Mouse (Mus musculus) liver, embryonic 11.5 days (tissue): ENCODE results near the gene Yeats4. TPM values are rescaled to one million over a fixed set of nuclear protein-coding genes. Genes with fewer than 3 reads are reported as not detected.

Experiments
- ATAC-seq: fragments of 200-750 bp; cut with Nextera tagmentation; replicated peaks from 2 replicates; pipeline ENCODE4 v1.8.0; 2017; ENCODE audit warnings: moderate number of reproducible peaks, mild to moderate bottlenecking, moderate TSS enrichment, moderate library complexity; ENCODE audit not compliant: low FRiP score
- DNase-seq: peaks from one replicate; pipeline ENCODE4 v3.0.0-alpha.2; 2017; ENCODE audit warnings: low spot score
- H3K27ac ChIP-seq: fragments of 300-500 bp; sonication (generic); 2 replicates; pipeline ENCODE4 v1.5.1; 2014; ENCODE audit warnings: mild to moderate bottlenecking, low read depth, low read length, control low read depth
- H3K27me3 ChIP-seq: fragments of 300-500 bp; sonication (generic); replicated peaks from 2 replicates; pipeline ENCODE4 v1.6.1; 2014; ENCODE audit warnings: low read length, mixed read lengths; ENCODE audit not compliant: control insufficient read depth, insufficient read depth
- H3K36me3 ChIP-seq: fragments of 300-500 bp; sonication (generic); 2 replicates; pipeline ENCODE4 v1.6.1; 2014; ENCODE audit warnings: mild to moderate bottlenecking, low read length, moderate library complexity, mixed read lengths; ENCODE audit not compliant: control insufficient read depth, insufficient read depth
- H3K4me1 ChIP-seq: fragments of 300-500 bp; sonication (generic); replicated peaks from 2 replicates; pipeline ENCODE4 v1.6.1; 2014; ENCODE audit warnings: low read length, mixed read lengths; ENCODE audit not compliant: control insufficient read depth, insufficient read depth
- H3K4me2 ChIP-seq: fragments of 300-500 bp; sonication (generic); 2 replicates; pipeline ENCODE4 v1.6.1; 2014; ENCODE audit warnings: mild to moderate bottlenecking, control low read depth, moderate library complexity
- H3K4me3 ChIP-seq: fragments of 300-500 bp; sonication (generic); 2 replicates; pipeline ENCODE4 v1.5.1; 2014; ENCODE audit warnings: low read depth, low read length, control low read depth
- H3K9ac ChIP-seq: fragments of 300-500 bp; sonication (generic); 2 replicates; pipeline ENCODE4 v1.6.1; 2014; ENCODE audit warnings: low read depth, low read length, control low read depth
- H3K9me3 ChIP-seq: fragments of 300-500 bp; sonication (generic); 2 replicates; pipeline ENCODE4 v1.6.1; 2016; ENCODE audit warnings: low read length, inconsistent platforms, mixed read lengths; ENCODE audit not compliant: control insufficient read depth
- WGBS: fragments of 180-500 bp; shearing (Covaris S2); extraction: QIAGEN DNeasy Blood & Tissue Kit; methylation state at CpG from one replicate; pipeline ENCODE4 v1.1.7; 2014; 5-methylcytosine and 5-hydroxymethylcytosine counted together
- polyA plus RNA-seq: library from polyadenylated mRNA; unstranded; fragments of >200 nt; fragmentation: Nextera tagmentation; extraction: Ambion mirVana; gene quantifications from 2 replicates; pipeline ENCODE4 v1.2.1, GENCODE M21; 2014

Gene Yeats4
- polyA plus RNA-seq, 1 experiment from 2014 or later: 83.2 TPM

DNA sequence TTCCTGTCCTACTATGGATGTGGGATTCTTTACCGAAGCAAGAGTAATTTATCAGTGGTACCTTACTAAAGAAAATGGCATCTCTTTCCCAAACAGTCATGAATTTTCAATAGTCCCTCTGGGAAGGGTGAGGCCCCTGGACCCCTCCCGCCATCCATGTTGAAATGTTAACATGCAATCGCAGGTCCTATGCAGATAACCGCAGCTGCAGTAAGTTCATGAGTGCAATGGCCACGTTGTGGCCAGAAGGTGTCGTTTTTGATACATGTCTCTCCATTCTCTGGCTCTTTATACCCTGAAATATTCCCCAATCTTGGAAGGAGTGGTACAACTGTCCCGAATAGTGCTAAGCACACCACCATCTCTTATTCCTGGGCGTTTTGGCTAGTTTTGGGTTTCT is 787 bp upstream of the Yeats4 start:
- Histone ChIP-seq H3K9me3 (no peaks in the 10 kb centered on the region), H3K4me1 (peaks cover 12% of the 10 kb centered on the region), H3K27ac (peak overlapping the region; percentile 94; the same call in 1 of the 2 replicates), H3K4me3 (peak overlapping the region; percentile 67), H3K27me3 (no peaks in the 10 kb centered on the region), H3K9ac (peak overlapping the region; percentile 95; the same call in 1 of the 2 replicates), H3K4me2 (peak overlapping the region; percentile 74), H3K36me3 (peaks cover 18% of the 10 kb centered on the region; the same call in 1 of the 2 replicates)
- 51% methylated on average over 8 of the region's 8 CpGs for WGBS
- no peak for DNase-seq
- ATAC-seq: no peak

DNA sequence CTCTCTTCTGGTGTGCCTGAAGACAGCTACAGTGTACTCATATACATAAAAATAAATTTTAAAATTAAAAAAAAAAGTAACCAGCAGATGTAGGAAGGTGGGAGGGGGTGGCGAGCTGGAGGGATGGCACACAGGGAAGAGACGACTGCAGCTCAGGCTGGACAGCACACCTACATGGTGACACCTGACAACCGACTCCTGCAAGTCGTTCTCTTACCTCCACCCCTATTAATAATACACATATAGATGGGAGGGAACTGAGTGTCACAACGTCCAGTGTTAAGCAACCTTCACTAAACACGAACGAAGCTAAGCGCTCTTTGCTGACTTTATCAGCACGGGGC is 577 bp downstream of the Yeats4 start:
- DNase-seq: no peak
- H3K9me3 ChIP-seq: no peaks in the 10 kb centered on the region
- H3K4me3 ChIP-seq: peak overlapping the region; percentile 67
- H3K4me2 ChIP-seq: peak overlapping the region; percentile 74
- peak overlapping the region; percentile 95 for H3K9ac ChIP-seq
- peak; percentile 33; the same call in 1 of the 2 replicates for ATAC-seq
- H3K27ac ChIP-seq: no peak overlapping the region
- H3K4me1 ChIP-seq: peaks cover 12% of the 10 kb centered on the region
- peaks cover 25% of the 10 kb centered on the region; the same call in 1 of the 2 replicates for H3K36me3 ChIP-seq
- no peaks in the 10 kb centered on the region for H3K27me3 ChIP-seq
- WGBS: under 1% methylated on average over 9 of the region's 9 CpGs

DNA sequence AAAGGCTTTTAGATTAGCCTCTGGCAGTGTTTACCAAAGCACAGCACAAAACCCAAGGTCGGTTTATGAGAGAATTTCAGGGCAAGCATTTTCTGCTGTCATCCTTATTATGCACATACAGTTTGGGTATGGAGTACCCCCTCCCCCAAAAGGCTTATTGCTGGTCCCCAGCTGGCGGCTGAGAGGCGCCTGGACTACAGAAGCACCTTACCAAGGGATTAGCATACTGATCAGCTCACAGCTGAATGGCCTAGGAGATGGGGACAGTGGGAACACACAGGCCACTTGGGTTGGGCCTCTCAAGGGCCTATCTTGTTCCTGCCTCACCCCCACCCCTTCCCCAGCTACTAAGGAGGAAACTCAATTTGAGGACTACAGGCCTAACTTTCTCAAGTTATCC is 1.5 kb downstream of the Yeats4 start:
- no peak overlapping the region; the same call in 1 of the 2 replicates for H3K9ac ChIP-seq
- ATAC-seq (no peak), DNase-seq (no peak)
- 86% methylated on average over 3 of the region's 3 CpGs for WGBS
- no peaks in the 10 kb centered on the region for H3K9me3 ChIP-seq
- no peak overlapping the region for H3K27ac ChIP-seq
- peak overlapping the region; percentile 74 for H3K4me2 ChIP-seq
- H3K36me3 ChIP-seq: peaks cover 32% of the 10 kb centered on the region
- peaks cover 12% of the 10 kb centered on the region for H3K4me1 ChIP-seq
- no peak overlapping the region for H3K4me3 ChIP-seq
- H3K27me3 ChIP-seq: no peaks in the 10 kb centered on the region

GRCm38 (mm10) chr10:117218351-117218750 is 6.0 kb downstream of the Yeats4 start:
- WGBS: 95% methylated on average over 8 of the region's 8 CpGs
- DNase-seq (no peak), ATAC-seq (no peak)
- Histone ChIP-seq H3K4me2 (no peak overlapping the region), H3K27me3 (no peaks in the 10 kb centered on the region), H3K9me3 (no peaks in the 10 kb centered on the region), H3K4me1 (peaks cover 11% of the 10 kb centered on the region), H3K36me3 (peaks cover 60% of the 10 kb centered on the region), H3K4me3 (no peak overlapping the region), H3K27ac (no peak overlapping the region), H3K9ac (no peak overlapping the region)

DNA sequence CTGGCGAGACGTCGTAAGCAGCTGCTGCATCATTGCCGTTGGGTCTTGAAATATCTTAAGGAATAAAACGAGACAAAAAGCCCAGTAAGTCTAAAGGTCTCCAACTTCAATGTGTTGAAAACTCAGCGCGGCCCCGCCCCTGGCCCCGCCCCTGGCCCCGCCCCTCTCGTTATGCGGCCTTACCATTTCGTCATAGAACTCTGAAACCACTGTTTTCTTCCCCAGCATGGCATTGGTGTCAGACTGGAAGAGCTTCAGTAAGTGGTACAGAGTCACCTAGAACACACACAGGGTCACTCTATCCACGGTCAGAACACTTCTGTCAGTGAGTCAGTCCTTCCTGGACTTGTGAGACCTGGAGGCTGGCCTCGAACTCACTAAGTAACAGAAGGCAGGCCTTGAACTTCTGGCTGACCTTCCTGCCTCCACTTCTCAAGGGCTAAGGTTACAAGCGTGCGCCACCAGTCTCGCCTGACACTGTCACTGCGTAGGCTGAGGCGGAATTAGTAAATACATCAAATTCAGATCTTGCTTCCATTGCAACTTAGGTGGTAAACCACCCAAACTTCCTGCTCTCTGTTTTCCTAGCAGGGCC is 7.0 kb downstream of the Yeats4 start:
- ATAC-seq (peak; percentile 52; the same call in 1 of the 2 replicates), DNase-seq (no peak)
- Histone ChIP-seq H3K9ac (no peak overlapping the region), H3K9me3 (no peaks in the 10 kb centered on the region), H3K27ac (no peak overlapping the region), H3K27me3 (no peaks in the 10 kb centered on the region), H3K4me2 (no peak overlapping the region), H3K4me3 (no peak overlapping the region), H3K36me3 (peaks cover 60% of the 10 kb centered on the region), H3K4me1 (peaks cover 4% of the 10 kb centered on the region; the same call in 1 of the 2 replicates)
- 76% methylated on average over 20 of the region's 20 CpGs for WGBS

DNA sequence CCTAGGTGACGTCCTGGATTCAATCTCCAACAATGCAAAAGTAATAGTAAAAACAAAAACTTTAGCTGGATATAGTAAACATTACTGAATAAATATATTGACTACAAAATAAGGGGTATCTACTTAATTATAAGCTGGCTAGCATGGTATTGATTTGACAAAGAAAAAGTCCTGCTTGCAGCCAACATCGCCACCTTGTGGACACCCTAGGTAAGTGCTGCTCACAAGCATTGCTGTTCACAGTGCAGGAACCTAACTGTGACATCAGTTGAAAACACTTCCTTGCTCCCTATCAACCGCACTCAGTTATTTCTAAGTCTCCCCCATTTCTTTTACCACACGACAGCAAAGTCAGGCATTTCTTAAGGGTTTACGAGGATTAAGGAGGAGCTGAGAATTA is 7.5 kb downstream of the Yeats4 start:
- peaks cover 4% of the 10 kb centered on the region; the same call in 1 of the 2 replicates for H3K4me1 ChIP-seq
- peaks cover 57% of the 10 kb centered on the region for H3K36me3 ChIP-seq
- H3K27ac ChIP-seq: no peak overlapping the region
- DNase-seq: no peak
- peak; percentile 46; the same call in 1 of the 2 replicates for ATAC-seq
- H3K4me2 ChIP-seq: no peak overlapping the region
- no peaks in the 10 kb centered on the region for H3K9me3 ChIP-seq
- no peaks in the 10 kb centered on the region for H3K27me3 ChIP-seq
- WGBS: 66% methylated on average over 5 of the region's 5 CpGs
- no peak overlapping the region for H3K9ac ChIP-seq
- H3K4me3 ChIP-seq: no peak overlapping the region

DNA sequence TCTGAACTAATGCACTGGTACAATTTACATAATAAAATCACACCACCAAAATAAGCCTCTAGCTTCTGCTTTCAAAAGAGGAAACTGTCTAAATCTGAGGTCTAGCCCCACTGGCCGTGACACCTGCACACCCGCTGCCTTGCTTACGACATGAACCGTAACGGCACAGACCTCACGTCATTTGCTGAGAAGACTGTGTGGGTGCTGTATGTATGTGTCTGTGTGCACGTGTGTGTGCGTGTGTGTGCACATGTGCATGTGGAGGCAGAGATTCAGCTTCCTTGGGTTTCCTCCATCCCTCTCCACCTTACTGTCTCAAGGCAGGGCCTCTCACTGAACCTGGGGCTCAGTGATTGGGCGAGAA is 8.2 kb downstream of the Yeats4 start:
- ATAC-seq: no peak
- Histone ChIP-seq H3K9me3 (no peaks in the 10 kb centered on the region), H3K27ac (no peak overlapping the region), H3K4me2 (no peak overlapping the region), H3K4me3 (no peak overlapping the region), H3K36me3 (peaks cover 51% of the 10 kb centered on the region), H3K4me1 (peaks cover 4% of the 10 kb centered on the region; the same call in 1 of the 2 replicates), H3K27me3 (no peaks in the 10 kb centered on the region), H3K9ac (no peak overlapping the region)
- no peak for DNase-seq
- WGBS: 95% methylated on average over 9 of the region's 9 CpGs

DNA sequence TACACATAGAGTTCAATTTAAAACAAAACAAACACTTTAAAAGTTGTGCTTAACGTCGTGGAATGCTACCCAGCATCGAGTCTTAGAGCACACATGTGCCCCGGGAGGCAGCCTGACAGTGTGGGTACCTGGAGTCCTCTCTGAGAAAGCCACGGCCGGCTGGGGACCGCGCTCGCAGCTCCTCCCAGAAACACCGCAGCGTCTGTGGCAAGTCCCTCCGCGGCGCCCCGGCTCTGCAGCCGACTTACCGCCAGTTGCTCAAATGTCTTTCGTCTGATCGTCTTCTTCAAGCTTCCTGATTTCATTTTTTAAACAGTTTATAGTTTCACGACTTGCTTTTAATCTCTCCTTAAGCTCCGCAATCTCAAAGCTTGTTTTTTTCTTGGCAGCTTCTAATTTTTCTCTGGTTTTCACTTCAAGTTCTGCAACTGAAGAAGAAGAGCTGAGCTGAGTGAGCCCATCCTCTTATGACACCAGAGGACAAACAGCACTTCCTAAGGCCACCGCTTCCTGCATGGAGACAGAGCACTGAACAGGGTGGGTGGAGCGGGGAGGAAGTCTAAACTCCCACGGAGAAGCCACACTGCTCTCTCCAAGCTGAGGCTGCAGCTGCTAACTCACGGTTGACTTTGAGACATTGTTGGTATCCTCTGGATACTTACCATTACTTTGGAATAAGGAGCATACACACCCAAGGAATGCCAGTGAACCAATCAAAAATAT is 8.7 kb downstream of the Yeats4 start:
- Histone ChIP-seq H3K36me3 (peaks cover 46% of the 10 kb centered on the region), H3K4me2 (no peak overlapping the region), H3K9ac (no peak overlapping the region), H3K27ac (no peak overlapping the region), H3K9me3 (no peaks in the 10 kb centered on the region), H3K4me3 (no peak overlapping the region), H3K4me1 (peaks cover 4% of the 10 kb centered on the region; the same call in 1 of the 2 replicates), H3K27me3 (no peaks in the 10 kb centered on the region)
- no peak for DNase-seq
- WGBS: 87% methylated on average over 25 of the region's 25 CpGs
- no peak for ATAC-seq

GRCm38 (mm10) chr10:117211023-117211422 is 13.3 kb downstream of the Yeats4 start:
- 88% methylated on average over 6 of the region's 6 CpGs for WGBS
- Histone ChIP-seq H3K27me3 (no peaks in the 10 kb centered on the region), H3K9me3 (no peaks in the 10 kb centered on the region), H3K36me3 (peaks cover 14% of the 10 kb centered on the region), H3K27ac (no peak overlapping the region), H3K4me3 (no peak overlapping the region), H3K4me1 (no peaks in the 10 kb centered on the region; the same call in 1 of the 2 replicates), H3K4me2 (no peak overlapping the region), H3K9ac (no peak overlapping the region)
- ATAC-seq (no peak), DNase-seq (no peak)
